Mouse (Mus musculus) adrenal gland, postnatal 14 days (tissue): Measurements from ENCODE around the gene Acp4. TPM values are rescaled to one million over a fixed set of nuclear protein-coding genes. Genes with fewer than 3 reads are reported as not detected.

Experiments used
- total RNA-seq: library from RNA; stranded (reverse); gene quantifications from 2 replicates; pipeline ENCODE4 v1.2.3, GENCODE M21; 2021

Gene Acp4
- total RNA-seq, 1 experiment from 2014 or later: not detected

Other genes with a start within 250 kb of the Acp4 start
- not detected in 2 replicates for gene Klk1b26, start 245.2 kb downstream of the Acp4 start, total RNA-seq
- not detected in 2 replicates for gene Klk1b27, start 205.1 kb downstream of the Acp4 start, total RNA-seq
- gene Klk1b21, start 155.1 kb downstream of the Acp4 start, total RNA-seq: not detected in 2 replicates
- gene Klk1b22, start 144.7 kb downstream of the Acp4 start, total RNA-seq: not detected in 2 replicates
- not detected in 2 replicates for gene Klk1b16, start 120.6 kb downstream of the Acp4 start, total RNA-seq
- gene Klk1b24, start 69.1 kb downstream of the Acp4 start, total RNA-seq: not detected in 2 replicates
- not detected in 2 replicates for gene Klk1b3, start 59.2 kb downstream of the Acp4 start, total RNA-seq
- not detected in 2 replicates for gene Klk1b4, start 49.9 kb downstream of the Acp4 start, total RNA-seq
- not detected in 2 replicates for gene Klk1b5, start 41.4 kb downstream of the Acp4 start, total RNA-seq
- gene Klk1, start 32.0 kb downstream of the Acp4 start, total RNA-seq: 0.37 and 1.6 TPM in 2 replicates
- gene Gm36864, start 21.2 kb downstream of the Acp4 start, total RNA-seq: not detected in 2 replicates
- gene 1700028J19Rik, start 10.7 kb downstream of the Acp4 start, total RNA-seq: 0.70 and 0.90 TPM in 2 replicates
- gene 2410002F23Rik, start 10.7 kb downstream of the Acp4 start, total RNA-seq: 95.5 and 102 TPM in 2 replicates
- gene Gm15517, start 4.1 kb upstream of the Acp4 start, total RNA-seq: not detected in 2 replicates
- gene Clec11a, start 49.5 kb upstream of the Acp4 start, total RNA-seq: 3.4 and 3.6 TPM in 2 replicates
- 7.6 and 8.0 TPM in 2 replicates for gene Shank1, start 52.9 kb upstream of the Acp4 start, total RNA-seq
- gene Syt3, start 126.7 kb upstream of the Acp4 start, total RNA-seq: 2.6 and 3.9 TPM in 2 replicates
- gene 1700008O03Rik, start 128.4 kb upstream of the Acp4 start, total RNA-seq: 0.59 and 0.71 TPM in 2 replicates
- gene Lrrc4b, start 171.6 kb upstream of the Acp4 start, total RNA-seq: 6.1 and 7.7 TPM in 2 replicates
- 0.75 and 13.0 TPM in 2 replicates for gene Aspdh, start 208.0 kb upstream of the Acp4 start, total RNA-seq
- gene Josd2, start 210.6 kb upstream of the Acp4 start, total RNA-seq: 45.9 and 51.2 TPM in 2 replicates
- gene Emc10, start 239.2 kb upstream of the Acp4 start, total RNA-seq: 81.5 and 85.9 TPM in 2 replicates
- 7.8 and 10.9 TPM in 2 replicates for gene Fam71e1, start 239.2 kb upstream of the Acp4 start, total RNA-seq